Mouse (Mus musculus) cerebellum, adult 2 months (tissue): ENCODE measurements at regions not wholly inside any gene's neighbourhood (a gene's known extent, or its start where the extent isn't known, plus 50 kb on each side); places are given as distances from the start of the nearest gene placed in this dataset.

Source experiments
- DNase-seq, 2 experiments: peaks; one replicate each; pipeline ENCODE4 v3.0.0; 2021
- H3K27ac ChIP-seq: fragments of 200-500 bp; 2 replicates; pipeline ENCODE4 v1.5.1; 2012; ENCODE audit warnings: low read length, control low read depth, inconsistent platforms; ENCODE audit not compliant: insufficient read depth
- H3K27me3 ChIP-seq: fragments of 200-500 bp; 2 replicates; pipeline ENCODE4 v1.6.1; 2012; ENCODE audit warnings: inconsistent platforms, mild to moderate bottlenecking, low read length, moderate library complexity; ENCODE audit not compliant: control insufficient read depth, insufficient read depth
- H3K4me1 ChIP-seq: fragments of 200-500 bp; 2 replicates; pipeline ENCODE4 v1.6.1; 2011; ENCODE audit warnings: low read length; ENCODE audit not compliant: control insufficient read depth, insufficient read depth
- H3K4me3 ChIP-seq: fragments of 200-500 bp; replicated peaks from 2 replicates; pipeline ENCODE3; 2011; ENCODE audit warnings: mild to moderate bottlenecking, low read depth, low read length, control low read depth; ENCODE audit not compliant: insufficient read depth
- CTCF ChIP-seq: fragments of 200-500 bp; IDR thresholded peaks from 2 replicates; pipeline ENCODE4 v1.5.1; 2011; ENCODE audit warnings: low read depth, mild to moderate bottlenecking, control low read depth, low read length, moderate library complexity, borderline replicate concordance; ENCODE audit not compliant: insufficient read depth
- POLR2A ChIP-seq: fragments of 200-500 bp; IDR thresholded peaks from 2 replicates; pipeline ENCODE4 v1.6.1; 2011; ENCODE audit warnings: low read length, control low read depth, borderline replicate concordance; ENCODE audit not compliant: insufficient read depth
- WGBS: fragments of 180-500 bp; shearing (Covaris S2); methylation state at CpG from one replicate; pipeline ENCODE4 v1.1.7; 2018; 5-methylcytosine and 5-hydroxymethylcytosine counted together

DNA sequence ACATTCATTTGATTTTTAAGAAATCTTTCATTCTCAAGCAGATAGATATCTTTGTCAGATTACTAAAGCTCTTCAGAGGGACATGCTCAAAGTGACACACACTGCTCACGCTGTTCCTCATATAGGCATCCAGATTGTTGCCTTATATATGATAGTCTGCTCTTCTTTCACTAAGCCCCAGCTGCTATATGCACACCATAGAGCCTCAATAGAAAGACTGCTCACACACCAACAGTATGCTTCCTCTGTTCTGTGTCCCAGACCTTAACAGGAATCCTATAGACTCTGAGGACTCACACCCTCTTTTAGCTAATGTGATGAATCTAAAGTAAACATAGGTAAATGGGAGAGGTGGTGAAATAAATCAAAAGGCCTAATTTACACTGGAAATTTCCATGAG lies 561.8 kb downstream of the Smarca1 start:
- TF ChIP-seq POLR2A = no peak
- no peak for TF ChIP-seq CTCF
- Histone ChIP-seq H3K27ac (no peak overlapping the region), H3K4me3 (no peak overlapping the region), H3K4me1 (no peaks in the 10 kb centered on the region), H3K27me3 (no peaks in the 10 kb centered on the region)
- WGBS = 93% methylated on average over 1 of the region's 1 CpGs
- DNase-seq = no peak

GRCm38 (mm10) chrX:47328817-47329216 lies 564.0 kb downstream of the Smarca1 start:
- no peak for DNase-seq
- no peak for TF ChIP-seq CTCF
- TF ChIP-seq POLR2A = no peak
- Histone ChIP-seq H3K27me3 (no peaks in the 10 kb centered on the region), H3K4me1 (no peaks in the 10 kb centered on the region), H3K4me3 (no peak overlapping the region), H3K27ac (no peak overlapping the region)

GRCm38 (mm10) chrX:47315810-47316209 lies 577.0 kb downstream of the Smarca1 start:
- no peak for DNase-seq
- WGBS = 21% methylated on average over 3 of the region's 3 CpGs
- Histone ChIP-seq H3K4me1 (no peaks in the 10 kb centered on the region), H3K4me3 (no peak overlapping the region), H3K27ac (no peak overlapping the region), H3K27me3 (no peaks in the 10 kb centered on the region)
- TF ChIP-seq CTCF (no peak), POLR2A (no peak)

DNA sequence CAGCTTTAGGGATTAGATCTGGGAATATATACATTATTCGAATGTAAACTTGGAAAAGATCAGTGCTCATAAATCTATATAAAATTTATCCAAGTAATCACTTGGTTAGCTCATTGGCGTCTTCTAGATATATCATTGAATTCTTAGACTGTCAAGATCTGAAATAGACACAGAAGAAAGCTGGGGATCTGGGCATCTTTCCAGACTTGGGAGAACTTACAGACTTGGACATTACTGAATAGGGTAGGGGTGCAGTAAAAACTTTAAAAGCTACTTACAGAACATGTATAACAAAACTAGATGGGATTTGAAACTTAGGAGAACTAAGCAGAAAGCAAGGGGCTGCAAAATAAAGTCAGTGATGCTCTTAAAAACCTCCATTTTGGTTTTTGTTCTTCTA lies 585.6 kb downstream of the Smarca1 start:
- TF ChIP-seq POLR2A = no peak
- no peak for TF ChIP-seq CTCF
- Histone ChIP-seq H3K4me1 (no peaks in the 10 kb centered on the region), H3K27me3 (no peaks in the 10 kb centered on the region), H3K4me3 (no peak overlapping the region), H3K27ac (no peak overlapping the region)
- no peak for DNase-seq
- 63% methylated on average over 2 of the region's 2 CpGs for WGBS

DNA sequence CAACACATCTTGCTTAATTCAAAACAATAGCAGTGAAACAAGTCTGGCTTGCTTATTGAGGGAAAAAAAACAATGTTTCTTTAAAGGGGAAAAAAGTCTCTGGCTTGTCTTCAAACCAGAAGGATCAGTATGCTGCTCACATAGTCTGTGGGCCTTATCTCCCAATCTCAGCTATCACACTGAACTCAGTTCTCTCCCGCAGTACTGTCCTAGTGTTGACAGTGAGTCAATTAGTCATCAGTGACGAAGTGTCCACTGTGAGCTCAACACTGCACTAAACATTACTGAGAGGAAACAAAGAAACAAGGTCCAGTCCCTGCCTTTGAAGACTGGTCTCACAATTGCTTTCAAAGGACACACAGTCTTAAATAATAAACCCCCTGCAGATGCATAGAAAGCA lies 589.2 kb downstream of the Smarca1 start:
- Histone ChIP-seq H3K4me3 (no peak overlapping the region), H3K27me3 (no peaks in the 10 kb centered on the region), H3K27ac (no peak overlapping the region), H3K4me1 (no peaks in the 10 kb centered on the region)
- TF ChIP-seq POLR2A (no peak), CTCF (no peak)
- 29% methylated on average over 2 of the region's 2 CpGs for WGBS
- no peak for DNase-seq

- Histone ChIP-seq H3K27ac (no peak overlapping the region), H3K27me3 (no peaks in the 10 kb centered on the region), H3K4me3 (no peak overlapping the region), H3K4me1 (no peaks in the 10 kb centered on the region)
- peak; percentile 9 to 12 for DNase-seq
- TF ChIP-seq POLR2A (no peak), CTCF (peak; percentile 8; the same call in 1 of the 2 replicates)
These were observed 600.1 kb downstream of the Smarca1 start for GRCm38 (mm10) chrX:47292548-47293147.
